Mouse (Mus musculus): Measurements from ENCODE around the gene Cenpc1. TPM values are rescaled to one million over a fixed set of nuclear protein-coding genes. Genes with fewer than 3 reads are reported as not detected.

Gene Cenpc1
- polyA plus RNA-seq, 1 experiment from 2014 or later = 45.1 TPM

GRCm38 (mm10) chr5:86086751-86087150 lies 21.4 kb upstream of the Cenpc1 start:
- Histone ChIP-seq H3K27me3 (replicated peaks; ENCODE audit: control insufficient read depth, insufficient read depth, low read length) (no peaks in the 10 kb centered on the region), H3K9me3 (ENCODE audit: control insufficient read depth, low read length) (no peaks in the 10 kb centered on the region), H3K4me1 (replicated peaks; ENCODE audit: control insufficient read depth, insufficient read depth, low read length) (no peaks in the 10 kb centered on the region), H3K4me3 (replicated peaks; ENCODE audit: low read length) (no peak overlapping the region), H3K36me3 (ENCODE audit: control insufficient read depth, insufficient read depth) (no peaks in the 10 kb centered on the region), H3K4me2 (ENCODE audit: low read length) (no peak overlapping the region), H3K27ac (ENCODE audit: low read length) (no peak overlapping the region), H3K9ac (replicated peaks; ENCODE audit: low read depth, low read length) (no peak overlapping the region)
- ATAC-seq = no peak
- 89% methylated on average over 6 of the region's 6 CpGs for WGBS

- WGBS = 94% methylated on average over 7 of the region's 7 CpGs
- Histone ChIP-seq H3K27me3 (replicated peaks; ENCODE audit: control insufficient read depth, insufficient read depth, low read length) (no peaks in the 10 kb centered on the region), H3K4me3 (replicated peaks; ENCODE audit: low read length) (no peak overlapping the region), H3K9ac (replicated peaks; ENCODE audit: low read depth, low read length) (no peak overlapping the region), H3K4me2 (ENCODE audit: low read length) (no peak overlapping the region), H3K4me1 (replicated peaks; ENCODE audit: control insufficient read depth, insufficient read depth, low read length) (no peaks in the 10 kb centered on the region), H3K9me3 (ENCODE audit: control insufficient read depth, low read length) (no peaks in the 10 kb centered on the region), H3K27ac (ENCODE audit: low read length) (no peak overlapping the region), H3K36me3 (ENCODE audit: control insufficient read depth, insufficient read depth) (no peaks in the 10 kb centered on the region)
- ATAC-seq = no peak
Measured at GRCm38 (mm10) chr5:86084979-86085378, 19.6 kb upstream of the Cenpc1 start.

GRCm38 (mm10) chr5:86083987-86084386 lies 18.6 kb upstream of the Cenpc1 start:
- no peak for ATAC-seq
- H3K36me3 ChIP-seq (ENCODE audit: control insufficient read depth, insufficient read depth) = no peaks in the 10 kb centered on the region
- H3K4me3 ChIP-seq (replicated peaks; ENCODE audit: low read length) = no peak overlapping the region
- H3K9me3 ChIP-seq (ENCODE audit: control insufficient read depth, low read length) = no peaks in the 10 kb centered on the region
- H3K4me2 ChIP-seq (ENCODE audit: low read length) = no peak overlapping the region
- no peak overlapping the region for H3K27ac ChIP-seq (ENCODE audit: low read length)
- H3K4me1 ChIP-seq (replicated peaks; ENCODE audit: control insufficient read depth, insufficient read depth, low read length) = no peaks in the 10 kb centered on the region
- no peaks in the 10 kb centered on the region for H3K27me3 ChIP-seq (replicated peaks; ENCODE audit: control insufficient read depth, insufficient read depth, low read length)
- 87% methylated on average over 6 of the region's 6 CpGs for WGBS
- H3K9ac ChIP-seq (replicated peaks; ENCODE audit: low read depth, low read length) = no peak overlapping the region

- Histone ChIP-seq H3K36me3 (ENCODE audit: control insufficient read depth, insufficient read depth) (no peaks in the 10 kb centered on the region), H3K9ac (replicated peaks; ENCODE audit: low read depth, low read length) (no peak overlapping the region), H3K4me1 (replicated peaks; ENCODE audit: control insufficient read depth, insufficient read depth, low read length) (no peaks in the 10 kb centered on the region), H3K4me3 (replicated peaks; ENCODE audit: low read length) (no peak overlapping the region), H3K4me2 (ENCODE audit: low read length) (no peak overlapping the region), H3K27me3 (replicated peaks; ENCODE audit: control insufficient read depth, insufficient read depth, low read length) (no peaks in the 10 kb centered on the region), H3K9me3 (ENCODE audit: control insufficient read depth, low read length) (no peaks in the 10 kb centered on the region), H3K27ac (ENCODE audit: low read length) (no peak overlapping the region)
- no peak for ATAC-seq
- 85% methylated on average over 3 of the region's 3 CpGs for WGBS
Measured at GRCm38 (mm10) chr5:86078720-86079334, 13.4 kb upstream of the Cenpc1 start.

- Histone ChIP-seq H3K4me2 (ENCODE audit: low read length) (no peak overlapping the region), H3K9ac (replicated peaks; ENCODE audit: low read depth, low read length) (no peak overlapping the region), H3K4me3 (replicated peaks; ENCODE audit: low read length) (no peak overlapping the region), H3K27ac (ENCODE audit: low read length) (no peak overlapping the region), H3K4me1 (replicated peaks; ENCODE audit: control insufficient read depth, insufficient read depth, low read length) (no peaks in the 10 kb centered on the region), H3K36me3 (ENCODE audit: control insufficient read depth, insufficient read depth) (no peaks in the 10 kb centered on the region), H3K9me3 (ENCODE audit: control insufficient read depth, low read length) (no peaks in the 10 kb centered on the region), H3K27me3 (replicated peaks; ENCODE audit: control insufficient read depth, insufficient read depth, low read length) (no peaks in the 10 kb centered on the region)
- WGBS = 88% methylated on average over 4 of the region's 4 CpGs
- ATAC-seq = no peak
Measured at GRCm38 (mm10) chr5:86072756-86073386, 7.5 kb upstream of the Cenpc1 start.

- Histone ChIP-seq H3K9ac (replicated peaks; ENCODE audit: low read depth, low read length) (no peak within 1 kb of the TSS), H3K4me1 (replicated peaks; ENCODE audit: control insufficient read depth, insufficient read depth, low read length) (0 out of 2 replicates have a peak, but pooled peaks cover 2% of the 10 kb centered on the region), H3K4me2 (ENCODE audit: low read length) (no peak within 1 kb of the TSS), H3K4me3 (replicated peaks; ENCODE audit: low read length) (no peak within 1 kb of the TSS), H3K27me3 (replicated peaks; ENCODE audit: control insufficient read depth, insufficient read depth, low read length) (no peaks in the 10 kb centered on the region), H3K36me3 (ENCODE audit: control insufficient read depth, insufficient read depth) (no peaks in the 10 kb centered on the region), H3K27ac (ENCODE audit: low read length) (no peak within 1 kb of the TSS), H3K9me3 (ENCODE audit: control insufficient read depth, low read length) (no peaks in the 10 kb centered on the region)
- 83% methylated on average over 7 of the region's 7 CpGs for WGBS
- no peak for ATAC-seq
Measured at GRCm38 (mm10) chr5:86071538-86071937, 6.2 kb upstream of the Cenpc1 start, which contains the start of gene Stap1. TSS of gene Stap1 (plus strand) at chr5:86071746.

GRCm38 (mm10) chr5:86069121-86069520 lies 3.7 kb upstream of the Cenpc1 start:
- H3K36me3 ChIP-seq (ENCODE audit: control insufficient read depth, insufficient read depth) = no peaks in the 10 kb centered on the region
- H3K9me3 ChIP-seq (ENCODE audit: control insufficient read depth, low read length) = no peaks in the 10 kb centered on the region
- no peak overlapping the region for H3K9ac ChIP-seq (replicated peaks; ENCODE audit: low read depth, low read length)
- H3K4me1 ChIP-seq (replicated peaks; ENCODE audit: control insufficient read depth, insufficient read depth, low read length) = peaks cover 10% of the 10 kb centered on the region
- H3K27me3 ChIP-seq (replicated peaks; ENCODE audit: control insufficient read depth, insufficient read depth, low read length) = no peaks in the 10 kb centered on the region
- no peak overlapping the region for H3K27ac ChIP-seq (ENCODE audit: low read length)
- 76% methylated on average over 6 of the region's 6 CpGs for WGBS
- ATAC-seq = no peak
- no peak overlapping the region for H3K4me3 ChIP-seq (replicated peaks; ENCODE audit: low read length)
- no peak overlapping the region for H3K4me2 ChIP-seq (ENCODE audit: low read length)

GRCm38 (mm10) chr5:86068451-86068850 lies 3.1 kb upstream of the Cenpc1 start:
- Histone ChIP-seq H3K4me3 (replicated peaks; ENCODE audit: low read length) (no peak overlapping the region), H3K9me3 (ENCODE audit: control insufficient read depth, low read length) (no peaks in the 10 kb centered on the region), H3K36me3 (ENCODE audit: control insufficient read depth, insufficient read depth) (no peaks in the 10 kb centered on the region), H3K4me1 (replicated peaks; ENCODE audit: control insufficient read depth, insufficient read depth, low read length) (peaks cover 16% of the 10 kb centered on the region), H3K4me2 (ENCODE audit: low read length) (no peak overlapping the region), H3K27me3 (replicated peaks; ENCODE audit: control insufficient read depth, insufficient read depth, low read length) (no peaks in the 10 kb centered on the region), H3K27ac (ENCODE audit: low read length) (no peak overlapping the region), H3K9ac (replicated peaks; ENCODE audit: low read depth, low read length) (no peak overlapping the region)
- no peak for ATAC-seq
- 92% methylated on average over 3 of the region's 3 CpGs for WGBS

GRCm38 (mm10) chr5:86066551-86066929 lies 1.2 kb upstream of the Cenpc1 start:
- Histone ChIP-seq H3K4me2 (ENCODE audit: low read length) (peak overlapping the region; percentile 51), H3K27me3 (replicated peaks; ENCODE audit: control insufficient read depth, insufficient read depth, low read length) (no peaks in the 10 kb centered on the region), H3K9ac (replicated peaks; ENCODE audit: low read depth, low read length) (peak overlapping the region; percentile 44), H3K4me1 (replicated peaks; ENCODE audit: control insufficient read depth, insufficient read depth, low read length) (peaks cover 17% of the 10 kb centered on the region), H3K27ac (ENCODE audit: low read length) (peak overlapping the region; percentile 26; the same call in 1 of the 2 replicates), H3K4me3 (replicated peaks; ENCODE audit: low read length) (peak overlapping the region; percentile 95), H3K36me3 (ENCODE audit: control insufficient read depth, insufficient read depth) (no peaks in the 10 kb centered on the region), H3K9me3 (ENCODE audit: control insufficient read depth, low read length) (no peaks in the 10 kb centered on the region)
- peak; percentile 31 for ATAC-seq
- WGBS = under 1% methylated on average over 17 of the region's 17 CpGs

Measured in forebrain, embryonic 16.5 days (tissue).